Comparison of ENCODE assay signal across 33 mouse cellular contexts in the genomic region with DNA sequence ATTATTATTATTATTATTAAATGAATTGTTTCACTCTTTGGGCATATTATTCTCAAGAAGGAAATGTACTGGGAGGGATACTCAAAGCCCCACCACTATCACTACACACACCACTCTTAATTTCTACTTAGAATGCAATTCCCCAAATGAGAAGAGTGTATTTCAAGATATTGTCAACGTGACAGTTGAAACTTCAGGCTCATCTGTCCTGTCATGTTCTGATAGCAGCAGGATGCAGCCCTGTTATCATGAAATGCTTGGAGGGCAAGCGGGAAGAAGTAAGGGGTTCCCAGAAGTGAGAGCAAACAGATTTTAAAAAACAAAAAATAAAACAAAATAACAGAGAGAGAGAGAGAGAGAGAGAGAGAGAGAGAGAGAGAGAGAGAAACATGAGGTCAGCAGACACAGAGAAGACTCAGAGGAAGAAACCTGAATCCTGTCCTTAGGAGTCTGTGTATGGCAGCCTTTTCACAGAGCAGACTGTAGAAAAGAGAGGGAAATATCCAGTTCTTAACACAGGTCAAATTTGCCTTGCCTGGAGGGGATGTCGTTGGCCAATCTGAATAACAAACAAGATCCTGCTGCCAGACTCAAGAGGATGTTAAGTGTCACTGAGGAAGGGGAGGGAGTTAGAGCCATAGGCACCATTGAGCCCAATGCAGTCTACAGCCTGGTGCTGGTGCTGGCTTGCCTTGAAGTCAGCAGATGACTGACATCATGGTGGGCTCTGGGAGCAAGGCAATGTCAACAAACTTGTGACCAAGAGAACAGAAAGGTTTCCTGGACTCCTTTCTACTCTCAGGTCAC. TPM values are rescaled to one million over a fixed set of nuclear protein-coding genes. Genes with fewer than 3 reads are reported as not detected.
A peak's percentile ranks its signal among the peaks of the same experiment; 100 is the strongest.
DNase-seq lines count a peak whose midpoint lies in the region; ATAC-seq and TF ChIP-seq lines count a peak whose summit lies in the region.
"Had no signal": no experiment of that assay in that cellular context is flagged by ENCODE, and none has a peak within 500 bp of the region (broad histone marks: within the 10 kb centered on the region; RNA-seq: fewer than 3 reads in every experiment).

No protein-coding gene starts in this region.

- no peak overlapping the region for H3K4me3 ChIP-seq in liver, embryonic 14.5 days (ENCODE audit: insufficient read depth in 1 of 2, low read depth in 2 of 2, low read length in 2 of 2)
- H3K4me3 ChIP-seq: embryonic facial prominence, embryonic 13.5 days; layer of hippocampus, adult 2 months had no signal

- WGBS in liver, embryonic 14.5 days (ENCODE audit: insufficient replicate concordance) = 7% methylated on average over 3 of the region's 3 CpGs

- H3K27me3 ChIP-seq in liver, embryonic 14.5 days (ENCODE audit: control insufficient read depth, insufficient read depth, low read length) = no peaks in the 10 kb centered on the region
- H3K27me3 ChIP-seq: embryonic facial prominence, embryonic 13.5 days had no signal

- H3K27ac ChIP-seq in liver, embryonic 14.5 days = no peak overlapping the region
- H3K27ac ChIP-seq: embryonic facial prominence, embryonic 13.5 days; hindbrain, embryonic 14.5 days; layer of hippocampus, adult 2 months had no signal

- TF ChIP-seq EP300 in liver, embryonic 14.5 days (IDR thresholded peaks at IDR 0.05; ENCODE audit: low read depth) = peak; percentile 86

- peaks cover 15 to 17% of the 10 kb centered on the region in 2 experiments for H3K4me1 ChIP-seq in liver, embryonic 14.5 days (replicated peaks; ENCODE audit: control insufficient read depth in 2 of 2, insufficient read depth in 2 of 2, low read length in 1 of 2)
- H3K4me1 ChIP-seq: embryonic facial prominence, embryonic 13.5 days had no signal

- no peak for TF ChIP-seq CTCF in liver, embryonic 14.5 days (IDR thresholded peaks at IDR 0.05; ENCODE audit: low read depth)

- no peak overlapping the region for H3K9ac ChIP-seq in liver, embryonic 14.5 days (replicated peaks)
- H3K9ac ChIP-seq: embryonic facial prominence, embryonic 13.5 days; hindbrain, embryonic 14.5 days had no signal

- no peak overlapping the region for H3K4me2 ChIP-seq in liver, embryonic 14.5 days (ENCODE audit: low read depth)
- H3K4me2 ChIP-seq: embryonic facial prominence, embryonic 13.5 days; hindbrain, embryonic 14.5 days had no signal

- no peaks in the 10 kb centered on the region for H3K9me3 ChIP-seq in liver, embryonic 14.5 days (ENCODE audit: control insufficient read depth, low read length)
- H3K9me3 ChIP-seq: embryonic facial prominence, embryonic 13.5 days had no signal

- DNase-seq in ES-CJ7 (ENCODE audit: low read depth, low spot score) (peak; percentile 70), MEL-GATA-1-ER (ENCODE audit: extremely low read depth, low read depth) (peak; percentile 66)
- DNase-seq in liver, embryonic 14.5 days (ENCODE audit: low read depth in 3 of 3, low spot score in 3 of 3) = peak; percentile 31 to 42 (median 39)
- DNase-seq in lung, postnatal 25 days (ENCODE audit: low spot score) = no peak
- no peak for DNase-seq in layer of hippocampus, adult 9-10 months (ENCODE audit: low spot score)
- DNase-seq in frontal cortex, postnatal 10 days (ENCODE audit: low spot score in 2 of 2) = no peak
- DNase-seq in gastrocnemius, adult 18-20 months (ENCODE audit: low spot score) = no peak
- DNase-seq: adrenal gland, postnatal 36 days; cerebellum, adult 11-12 months; cerebellum, postnatal 10 days; gastrocnemius, postnatal 25 days; heart, adult 18-20 months; kidney, postnatal 25 days; layer of hippocampus, postnatal 36 days; lung, adult 18-20 months; lung, postnatal 10 days; thymus, adult 2 months had no signal

- peak; percentile 63 for ATAC-seq in erythroblast, adult 5-6 weeks (replicated peaks; ENCODE audit: low FRiP score, poor library complexity, severe bottlenecking)
- ATAC-seq in liver, embryonic 14.5 days (ENCODE audit: insufficient read depth) = peak; percentile 78
- ATAC-seq: forebrain, embryonic 14.5 days; inflammation-experienced regulatory T-cells, adult 6 months had no signal

- no peaks in the 10 kb centered on the region for H3K36me3 ChIP-seq in liver, embryonic 14.5 days (replicated peaks; ENCODE audit: control insufficient read depth, insufficient read depth, low read depth)
- H3K36me3 ChIP-seq: embryonic facial prominence, embryonic 13.5 days had no signal

RNA-seq across cellular contexts. Expression of a gene that starts 2.5 kb away (rescaled TPM):
- total RNA-seq in erythroblast, adult 5-6 weeks (2015; ENCODE audit: low replicate concordance) = not detected in 2 replicates
- total RNA-seq in erythroblast, adult 5-6 weeks (2017; ENCODE audit: low replicate concordance) = 0.60 TPM in 1 of 2 replicates, not detected in the other
- 0.06 and 0.08 TPM in 2 replicates for polyA plus RNA-seq in liver, embryonic 14.5 days (2012; rRNA removed)
- not detected in 2 replicates for polyA plus RNA-seq in liver, embryonic 14.5 days (2014; fragmentation: Nextera tagmentation; extraction: Ambion mirVana)
- total RNA-seq in gastrocnemius, adult 18-20 months (2021) = not detected
- total RNA-seq: adrenal gland, adult 18-20 months; adrenal gland, postnatal 36 days; gastrocnemius, postnatal 25 days; heart, adult 18-20 months; heart, postnatal 25 days; layer of hippocampus, adult 2 months; layer of hippocampus, postnatal 36 days; left cerebral cortex, postnatal 10 days; midbrain, postnatal 0 days had no signal
- polyA plus RNA-seq: embryonic facial prominence, embryonic 13.5 days; forebrain, embryonic 14.5 days; heart, embryonic 14.5 days; hindbrain, embryonic 14.5 days; inflammation-experienced regulatory T-cells, adult 6 months; kidney, embryonic 14.5 days; limb, embryonic 11.5 days; midbrain, postnatal 0 days; neural tube, embryonic 14.5 days; thymus, adult 2 months; urinary bladder, adult 2 months had no signal

RNA-seq across cellular contexts. Expression of a gene that starts 15.5 kb away (rescaled TPM):
- total RNA-seq in erythroblast, adult 5-6 weeks (2015; ENCODE audit: low replicate concordance) = not detected in 2 replicates
- not detected in 2 replicates for total RNA-seq in erythroblast, adult 5-6 weeks (2017; ENCODE audit: low replicate concordance)
- not detected in 2 replicates for polyA plus RNA-seq in liver, embryonic 14.5 days (2012; rRNA removed)
- not detected in 2 replicates for polyA plus RNA-seq in liver, embryonic 14.5 days (2014; fragmentation: Nextera tagmentation; extraction: Ambion mirVana)
- total RNA-seq in gastrocnemius, adult 18-20 months (2021) = not detected
- total RNA-seq: adrenal gland, adult 18-20 months; adrenal gland, postnatal 36 days; gastrocnemius, postnatal 25 days; heart, adult 18-20 months; heart, postnatal 25 days; layer of hippocampus, adult 2 months; layer of hippocampus, postnatal 36 days; left cerebral cortex, postnatal 10 days; midbrain, postnatal 0 days had no signal
- polyA plus RNA-seq: embryonic facial prominence, embryonic 13.5 days; forebrain, embryonic 14.5 days; heart, embryonic 14.5 days; hindbrain, embryonic 14.5 days; inflammation-experienced regulatory T-cells, adult 6 months; kidney, embryonic 14.5 days; limb, embryonic 11.5 days; midbrain, postnatal 0 days; neural tube, embryonic 14.5 days; spleen, adult 2 months; thymus, adult 2 months; urinary bladder, adult 2 months had no signal

RNA-seq across cellular contexts. Expression of a gene that starts 35.5 kb away (rescaled TPM):
- not detected in 2 replicates for total RNA-seq in erythroblast, adult 5-6 weeks (2015; ENCODE audit: low replicate concordance)
- total RNA-seq in erythroblast, adult 5-6 weeks (2017; ENCODE audit: low replicate concordance) = not detected in 2 replicates
- 0.03 TPM in 1 of 2 replicates, not detected in the other for polyA plus RNA-seq in liver, embryonic 14.5 days (2012; rRNA removed)
- polyA plus RNA-seq in liver, embryonic 14.5 days (2014; fragmentation: Nextera tagmentation; extraction: Ambion mirVana) = not detected in 2 replicates
- total RNA-seq in gastrocnemius, adult 18-20 months (2021) = not detected
- total RNA-seq: adrenal gland, adult 18-20 months; adrenal gland, postnatal 36 days; gastrocnemius, postnatal 25 days; heart, adult 18-20 months; heart, postnatal 25 days; layer of hippocampus, adult 2 months; layer of hippocampus, postnatal 36 days; left cerebral cortex, postnatal 10 days; midbrain, postnatal 0 days had no signal
- polyA plus RNA-seq: embryonic facial prominence, embryonic 13.5 days; forebrain, embryonic 14.5 days; heart, embryonic 14.5 days; hindbrain, embryonic 14.5 days; inflammation-experienced regulatory T-cells, adult 6 months; kidney, embryonic 14.5 days; limb, embryonic 11.5 days; midbrain, postnatal 0 days; neural tube, embryonic 14.5 days; spleen, adult 2 months; thymus, adult 2 months; urinary bladder, adult 2 months had no signal

Comparison
In these comparisons a context has a peak if more than half of its experiments do, and no peak if none do; other contexts are left out.
1. DNase-seq: peak in ES-CJ7 (single experiment), MEL-GATA-1-ER (single experiment) and liver, embryonic 14.5 days (3 of 3); none in lung, postnatal 25 days (single experiment), layer of hippocampus, adult 9-10 months (single experiment), frontal cortex, postnatal 10 days (0 of 2) and gastrocnemius, adult 18-20 months (single experiment).